ENCODE assay signal across 8 mouse cellular contexts in the genomic region with DNA sequence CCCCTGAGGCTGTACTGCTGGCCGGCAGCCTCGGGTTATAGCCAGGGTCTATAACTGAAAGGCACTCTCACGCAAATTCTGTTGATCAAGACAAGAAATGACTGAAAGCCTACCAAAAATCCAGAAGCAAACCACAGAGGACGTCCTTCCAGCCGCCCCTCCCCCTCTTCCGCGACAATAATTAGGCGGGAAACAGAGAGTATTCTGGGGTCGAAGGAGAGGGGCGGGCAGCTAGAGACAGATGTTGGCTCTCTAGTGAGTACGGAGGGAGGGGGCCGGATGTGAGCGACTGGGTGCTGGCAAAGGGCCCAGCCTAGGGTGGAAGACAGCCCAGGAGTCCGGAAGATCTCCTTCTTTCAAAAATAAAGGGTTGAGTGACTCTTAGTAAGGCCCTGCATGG. TPM values are rescaled to one million over a fixed set of nuclear protein-coding genes. Genes with fewer than 3 reads are reported as not detected.
DNase-seq lines count a peak whose midpoint lies in the region; ATAC-seq lines count a peak whose summit lies in the region.

A gene (minus strand): TSS at position 287 of the 400 bp plus-strand sequence.

- H3K36me3 ChIP-seq in intestine, embryonic 15.5 days, result peaks cover 11% of the 10 kb centered on the region; the same call in 1 of the 2 replicates

- WGBS in intestine, embryonic 15.5 days, result under 1% methylated on average over 14 of the region's 14 CpGs

- peak; percentile 71 for ATAC-seq in intestine, embryonic 15.5 days

- H3K4me3 ChIP-seq in intestine, embryonic 15.5 days (replicated peaks), result peak within 1 kb of the TSS; percentile 69

- peak within 1 kb of the TSS; percentile 86 for H3K4me2 ChIP-seq in intestine, embryonic 15.5 days (replicated peaks)

- H3K27me3 ChIP-seq in intestine, embryonic 15.5 days (replicated peaks), result no peaks in the 10 kb centered on the region

- peak within 1 kb of the TSS; percentile 72 for H3K9ac ChIP-seq in intestine, embryonic 15.5 days

- DNase-seq in cerebellum, adult 11-12 months, result peak; percentile 69
- no peak for DNase-seq in cerebellum, adult 9-10 months
- DNase-seq in embryo, embryonic 11 days, result peak; percentile 82
- no peak for DNase-seq in gonadal fat pad, adult 2 months (ENCODE audit: low read depth)
- DNase-seq in left cerebral cortex, postnatal 4 days, result peak; percentile 79
- peak; percentile 58 for DNase-seq in mesoderm, embryonic 11.5 days (ENCODE audit: low read depth, low spot score)
- DNase-seq in right cerebral cortex, postnatal 36 days (ENCODE audit: low spot score in 2 of 2), result peak; percentile 56 to 66

- no peaks in the 10 kb centered on the region for H3K9me3 ChIP-seq in intestine, embryonic 15.5 days

- intact Hi-C loops in left cerebral cortex, postnatal 4 days (cut with DNase I), result no loop called here

- peaks cover 47% of the 10 kb centered on the region for H3K4me1 ChIP-seq in intestine, embryonic 15.5 days (replicated peaks)

- H3K27ac ChIP-seq in intestine, embryonic 15.5 days, result peak within 1 kb of the TSS; percentile 95

RNA-seq across cellular contexts. Expression of the gene that starts here (rescaled TPM):
- 105 and 133 TPM in 2 replicates for polyA plus RNA-seq in gonadal fat pad, adult 2 months (2012; rRNA removed)
- polyA plus RNA-seq in intestine, embryonic 15.5 days (2015; fragmentation: Nextera tagmentation; extraction: Ambion mirVana), result 82.5 and 101 TPM in 2 replicates
- 10 to 100 TPM; 50.6 to 61.1 TPM for total RNA-seq in left cerebral cortex, postnatal 4 days (2021)

Comparison
In these comparisons a context has a peak if more than half of its experiments do, and no peak if none do; other contexts are left out.
1. DNase-seq: peak in cerebellum, adult 11-12 months (single experiment), embryo, embryonic 11 days (single experiment), left cerebral cortex, postnatal 4 days (single experiment), mesoderm, embryonic 11.5 days (single experiment) and right cerebral cortex, postnatal 36 days (2 of 2); none in cerebellum, adult 9-10 months (single experiment) and gonadal fat pad, adult 2 months (single experiment).